Mouse (Mus musculus) hindbrain, postnatal 0 days (tissue): Measurements from ENCODE around the gene Il23a. TPM values are rescaled to one million over a fixed set of nuclear protein-coding genes. Genes with fewer than 3 reads are reported as not detected.
A peak's percentile ranks its signal among the peaks of the same experiment; 100 is the strongest.
"Not testable (repeated sequence)": the region's sequence is repeated elsewhere in the genome, so short reads cannot be mapped to it uniquely, and the experiment has no call there.

ENCODE experiments used
- ATAC-seq: fragments of 200-750 bp; cut with Nextera tagmentation; 2 replicates; pipeline ENCODE4 v1.8.0; 2017; ENCODE audit warnings: mild to moderate bottlenecking, moderate TSS enrichment, moderate library complexity
- DNase-seq: peaks from one replicate; pipeline ENCODE4 v3.0.0-alpha.2; 2015; ENCODE audit warnings: low spot score
- H3K27ac ChIP-seq: fragments of 300-500 bp; sonication (generic); 2 replicates; pipeline ENCODE4 v1.5.1; 2014; ENCODE audit warnings: mild to moderate bottlenecking
- H3K27me3 ChIP-seq: fragments of 300-500 bp; sonication (generic); 2 replicates; pipeline ENCODE4 v1.6.1; 2014; ENCODE audit warnings: low read length, mixed read lengths; ENCODE audit not compliant: insufficient read depth
- H3K36me3 ChIP-seq: fragments of 300-500 bp; sonication (generic); 2 replicates; pipeline ENCODE4 v1.6.1; 2014; ENCODE audit warnings: low read length, mixed read lengths; ENCODE audit not compliant: insufficient read depth
- H3K4me1 ChIP-seq: fragments of 300-500 bp; sonication (generic); 2 replicates; pipeline ENCODE4 v1.6.1; 2014; ENCODE audit warnings: antibody characterized with exemption, low read length, mixed read lengths; ENCODE audit not compliant: insufficient read depth
- H3K4me2 ChIP-seq: fragments of 300-500 bp; sonication (generic); 2 replicates; pipeline ENCODE4 v1.6.1; 2014; ENCODE audit warnings: low read depth, mild to moderate bottlenecking, low read length, moderate library complexity, mixed read lengths
- H3K4me3 ChIP-seq: fragments of 300-500 bp; sonication (generic); 2 replicates; pipeline ENCODE4 v1.5.1; 2014; ENCODE audit warnings: low read length
- H3K9ac ChIP-seq: fragments of 300-500 bp; sonication (generic); replicated peaks from 2 replicates; pipeline ENCODE4 v1.6.1; 2014; ENCODE audit warnings: mild to moderate bottlenecking, low read length, moderate library complexity, mixed read lengths
- H3K9me3 ChIP-seq: fragments of 300-500 bp; sonication (generic); 2 replicates; pipeline ENCODE4 v1.6.1; 2016; ENCODE audit warnings: low read length, mixed read lengths
- CTCF ChIP-seq: IDR thresholded peaks from 2 replicates; pipeline ENCODE4 v1.5.1; 2016; ENCODE audit warnings: antibody characterized with exemption, control low read depth, low read depth
- WGBS: fragments of 180-500 bp; shearing (Covaris S2); extraction: QIAGEN DNeasy Blood & Tissue Kit; methylation state at CpG from one replicate; pipeline ENCODE4 v1.1.7; 2014; 5-methylcytosine and 5-hydroxymethylcytosine counted together
- polyA plus RNA-seq: library from polyadenylated mRNA; unstranded; fragments of >200 nt; fragmentation: Nextera tagmentation; extraction: Ambion mirVana; gene quantifications from 2 replicates; pipeline ENCODE4 v1.2.1, GENCODE M21; 2015
- total RNA-seq: library from RNA; depleted of rRNA; stranded (reverse); fragments of >200 nt; gene quantifications from 2 replicates; pipeline ENCODE4 v1.2.3, GENCODE M21; 2014

The Il23a gene
- total and polyA plus RNA-seq, 2 experiments from 2014 or later = 0.35 TPM; not detected in 1

DNA sequence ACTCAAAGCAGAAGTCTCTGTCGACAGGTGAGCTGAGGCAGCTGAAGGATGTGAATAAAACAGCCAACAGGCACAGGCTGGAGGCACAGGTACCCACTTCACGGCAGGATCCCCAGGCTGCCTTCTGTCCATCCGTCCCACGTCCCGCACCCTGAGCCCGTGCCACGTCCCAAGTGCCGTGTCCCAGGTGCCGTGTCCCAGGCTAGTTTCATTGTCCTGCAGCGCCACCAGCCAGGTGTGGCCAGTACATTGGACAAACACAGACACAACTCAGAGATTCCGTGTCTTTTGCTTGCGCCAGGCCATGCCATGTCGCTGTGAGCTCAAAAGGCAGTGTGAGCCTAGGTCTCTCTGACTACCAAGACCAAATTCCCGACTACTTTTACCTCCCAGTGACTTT is 16.9 kb downstream of the Il23a start:
- Histone ChIP-seq H3K27me3 (no peaks in the 10 kb centered on the region), H3K9ac (no peak overlapping the region), H3K27ac (no peak overlapping the region), H3K4me1 (no peaks in the 10 kb centered on the region), H3K9me3 (no peaks in the 10 kb centered on the region), H3K4me3 (no peak overlapping the region), H3K4me2 (no peak overlapping the region), H3K36me3 (peaks cover 42% of the 10 kb centered on the region)
- TF ChIP-seq CTCF = no peak
- ATAC-seq (no peak), DNase-seq (no peak)
- WGBS = 92% methylated on average over 14 of the region's 14 CpGs

DNA sequence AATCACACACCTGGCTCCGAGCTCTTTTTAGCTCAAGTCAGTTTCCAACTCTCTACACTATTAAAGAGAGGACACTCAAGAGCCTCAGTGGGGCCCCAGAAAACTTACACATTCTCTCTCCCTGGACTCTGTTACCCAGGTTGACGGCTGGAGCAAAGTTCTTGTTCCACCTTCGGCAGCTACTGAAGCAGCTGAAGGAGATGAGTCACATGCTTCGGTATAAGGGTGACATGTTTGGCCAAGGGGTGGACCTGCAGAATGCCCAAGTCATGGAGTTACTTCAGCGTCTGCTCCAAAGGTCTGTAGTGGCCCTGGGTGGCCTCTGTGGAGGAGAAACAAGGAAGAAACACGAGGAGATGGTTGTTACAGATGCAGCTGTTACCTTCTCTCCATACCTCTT is 17.6 kb downstream of the Il23a start:
- Histone ChIP-seq H3K9me3 (no peaks in the 10 kb centered on the region), H3K4me1 (no peaks in the 10 kb centered on the region), H3K9ac (no peak overlapping the region), H3K4me3 (no peak overlapping the region), H3K4me2 (no peak overlapping the region), H3K27me3 (no peaks in the 10 kb centered on the region), H3K27ac (no peak overlapping the region), H3K36me3 (peaks cover 40% of the 10 kb centered on the region)
- DNase-seq (no peak), ATAC-seq (no peak)
- WGBS = 87% methylated on average over 6 of the region's 6 CpGs
- no peak for TF ChIP-seq CTCF

DNA sequence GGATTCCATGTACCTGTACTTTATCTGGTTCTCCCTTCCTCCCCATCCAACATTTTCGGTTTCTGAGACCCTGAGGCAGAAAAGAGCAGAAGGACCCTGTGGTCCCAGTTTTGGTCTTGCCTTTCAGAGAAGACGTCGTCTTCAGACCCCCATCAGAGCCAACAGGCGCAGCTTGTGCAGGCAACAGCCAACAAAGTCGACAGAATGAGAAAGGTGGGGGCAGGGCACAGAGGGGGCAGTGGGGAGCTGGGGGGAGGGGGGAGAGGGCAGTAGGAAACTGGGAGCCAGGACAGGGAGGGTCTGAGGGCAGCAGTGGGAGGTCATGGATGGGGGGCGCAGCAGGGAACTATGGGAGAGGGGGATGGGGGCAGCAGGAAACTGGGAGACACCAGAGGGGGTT is 20.4 kb downstream of the Il23a start:
- ATAC-seq = no peak
- H3K4me2 ChIP-seq = no peak overlapping the region
- H3K4me3 ChIP-seq = no peak overlapping the region
- H3K36me3 ChIP-seq = peaks cover 30% of the 10 kb centered on the region
- H3K27ac ChIP-seq = no peak overlapping the region
- H3K27me3 ChIP-seq = no peaks in the 10 kb centered on the region
- no peak overlapping the region for H3K9ac ChIP-seq
- no peaks in the 10 kb centered on the region for H3K4me1 ChIP-seq
- H3K9me3 ChIP-seq = no peaks in the 10 kb centered on the region
- WGBS = 61% methylated on average over 6 of the region's 6 CpGs
- DNase-seq = no peak
- no peak for TF ChIP-seq CTCF

DNA sequence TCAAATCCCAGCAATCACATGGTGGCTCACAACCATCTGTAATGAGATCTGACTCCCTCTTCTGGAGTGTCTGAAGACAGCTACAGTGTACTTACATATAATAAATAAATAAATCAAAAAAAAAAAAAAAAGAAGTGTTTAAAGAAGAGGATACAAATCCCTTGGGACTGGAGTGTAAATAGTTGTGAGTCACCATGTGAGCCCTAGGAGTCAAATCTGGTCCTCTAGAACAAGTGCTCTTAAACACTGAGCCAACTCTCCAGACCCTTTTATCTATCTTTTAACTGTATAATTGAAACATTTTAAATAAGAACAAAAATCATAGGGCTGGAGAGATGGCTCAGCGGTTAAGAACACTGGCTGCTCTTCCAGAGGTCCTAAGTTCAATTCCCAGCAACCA is 23.2 kb downstream of the Il23a start:
- not testable (repeated sequence) for H3K9me3 ChIP-seq, H3K27me3 ChIP-seq, H3K4me2 ChIP-seq, DNase-seq, H3K4me1 ChIP-seq, H3K27ac ChIP-seq, ATAC-seq, H3K4me3 ChIP-seq, H3K9ac ChIP-seq
- 100% methylated on average over 1 of the region's 1 CpGs for WGBS
- peaks cover 10% of the 10 kb centered on the region; the same call in 1 of the 2 replicates for H3K36me3 ChIP-seq

DNA sequence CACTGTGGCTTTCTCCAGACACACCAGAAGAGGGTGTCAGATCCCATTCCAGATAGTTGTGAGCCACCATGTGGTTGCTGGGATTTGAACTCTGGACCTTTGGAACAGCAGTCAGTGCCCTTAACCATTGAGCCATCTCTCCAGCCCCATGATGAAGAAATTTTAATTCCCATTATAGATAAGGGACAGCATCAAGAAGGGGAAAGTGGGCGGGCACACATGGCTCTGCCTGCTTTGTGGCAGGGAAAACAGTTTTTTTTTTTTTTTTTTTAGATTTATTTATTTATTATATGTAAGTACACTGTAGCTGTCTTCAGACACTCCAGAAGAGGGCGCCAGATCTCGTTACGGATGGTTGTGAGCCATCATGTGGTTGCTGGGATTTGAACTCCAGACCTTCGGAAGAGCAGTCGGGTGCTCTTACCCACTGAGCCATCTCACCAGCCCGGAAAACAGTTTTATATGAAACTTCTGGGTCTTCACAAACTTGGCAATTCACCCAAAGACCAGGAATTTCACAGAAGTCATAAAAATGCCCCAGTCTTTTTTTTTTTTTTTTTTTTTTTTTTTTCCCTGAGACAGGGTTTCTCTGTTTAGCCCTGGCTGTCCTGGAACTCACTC is 25.6 kb downstream of the Il23a start:
- not testable (repeated sequence) for H3K4me2 ChIP-seq, H3K4me3 ChIP-seq, H3K27me3 ChIP-seq, ATAC-seq, H3K9me3 ChIP-seq, H3K27ac ChIP-seq, H3K4me1 ChIP-seq, DNase-seq, H3K9ac ChIP-seq, H3K36me3 ChIP-seq
- 93% methylated on average over 4 of the region's 7 CpGs for WGBS

DNA sequence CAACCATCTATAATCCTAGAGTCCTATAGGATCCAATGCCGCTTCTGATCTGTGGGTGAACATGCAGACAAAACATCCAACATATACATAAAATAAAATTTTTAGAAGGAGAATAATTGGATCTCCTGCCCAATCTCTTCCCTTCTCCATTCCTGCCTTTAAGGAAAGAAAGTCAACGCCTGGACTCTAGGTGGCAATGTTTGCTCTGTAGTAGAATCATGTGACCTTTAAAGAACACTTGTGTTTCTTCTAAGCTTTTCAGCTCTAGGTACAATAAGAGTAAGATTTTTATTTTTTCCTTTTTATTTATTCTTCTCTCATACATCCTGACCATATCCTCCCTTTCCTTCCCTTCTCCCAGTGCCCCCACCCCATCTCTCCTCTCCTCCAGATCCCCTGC is 26.7 kb downstream of the Il23a start:
- Histone ChIP-seq H3K9me3 (no peaks in the 10 kb centered on the region), H3K4me1 (no peaks in the 10 kb centered on the region), H3K9ac (no peak overlapping the region), H3K4me2 (no peak overlapping the region), H3K27ac (no peak overlapping the region), H3K36me3 (no peaks in the 10 kb centered on the region), H3K27me3 (no peaks in the 10 kb centered on the region), H3K4me3 (no peak overlapping the region)
- no peak for ATAC-seq
- peak; percentile 41 for TF ChIP-seq CTCF
- no peak for DNase-seq
- WGBS = 71% methylated on average over 2 of the region's 2 CpGs

DNA sequence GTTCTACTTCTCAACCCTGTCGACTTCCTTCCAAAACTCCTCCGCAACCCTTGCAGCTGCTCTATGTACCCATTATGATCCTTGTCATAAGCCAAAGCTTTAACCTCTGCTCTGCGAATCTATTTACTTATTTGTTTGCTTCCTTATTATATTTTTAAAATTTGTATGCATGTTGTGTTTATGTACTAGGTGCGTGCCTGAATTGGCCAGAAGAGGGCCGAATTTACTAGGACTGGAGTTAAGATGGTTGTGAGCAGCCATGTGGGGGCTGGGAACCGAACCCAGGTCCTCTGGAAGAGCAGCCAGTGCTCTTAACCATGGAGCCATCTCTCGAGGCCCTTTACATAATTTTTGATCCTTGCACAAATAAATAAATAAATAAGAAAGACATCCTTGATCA is 27.7 kb downstream of the Il23a start:
- Histone ChIP-seq H3K36me3 (no peaks in the 10 kb centered on the region), H3K27ac (peak overlapping the region; percentile 82), H3K4me2 (peak overlapping the region; percentile 69), H3K9ac (peak overlapping the region; percentile 72), H3K27me3 (no peaks in the 10 kb centered on the region), H3K4me1 (no peaks in the 10 kb centered on the region), H3K4me3 (peak overlapping the region; percentile 83), H3K9me3 (no peaks in the 10 kb centered on the region)
- ATAC-seq (no peak), DNase-seq (peak; percentile 5)
- 43% methylated on average over 7 of the region's 7 CpGs for WGBS
- TF ChIP-seq CTCF = peak; percentile 43
